Mouse (Mus musculus) embryonic facial prominence, embryonic 10.5 days (tissue): ENCODE data around the gene Evx2. TPM values are rescaled to one million over a fixed set of nuclear protein-coding genes. Genes with fewer than 3 reads are reported as not detected.

Source experiments
- DNase-seq: peaks from one replicate; pipeline ENCODE4 v3.0.0-alpha.2; 2017; ENCODE audit warnings: low spot score
- H3K27ac ChIP-seq: fragments of 300-500 bp; sonication (generic); replicated peaks from 2 replicates; pipeline ENCODE4 v1.5.1; 2016; ENCODE audit warnings: mild to moderate bottlenecking
- H3K27me3 ChIP-seq: fragments of 300-500 bp; sonication (generic); replicated peaks from 2 replicates; pipeline ENCODE4 v1.6.1; 2016; ENCODE audit warnings: low read depth, mild to moderate bottlenecking; ENCODE audit not compliant: poor library complexity, severe bottlenecking
- H3K36me3 ChIP-seq: fragments of 300-500 bp; sonication (generic); replicated peaks from 2 replicates; pipeline ENCODE4 v1.6.1; 2016; ENCODE audit warnings: mild to moderate bottlenecking, moderate library complexity
- H3K4me1 ChIP-seq: fragments of 300-500 bp; sonication (generic); 2 replicates; pipeline ENCODE4 v1.6.1; 2016
- H3K4me3 ChIP-seq: fragments of 300-500 bp; sonication (generic); 2 replicates; pipeline ENCODE4 v1.5.1; 2016; ENCODE audit warnings: mild to moderate bottlenecking, moderate library complexity
- H3K9me3 ChIP-seq: fragments of 300-500 bp; sonication (generic); 2 replicates; pipeline ENCODE4 v1.6.1; 2016; ENCODE audit warnings: mild to moderate bottlenecking
- WGBS: fragments of 180-500 bp; shearing (Covaris S2); methylation state at CpG from one replicate; pipeline ENCODE4 v1.1.7; 2016; 5-methylcytosine and 5-hydroxymethylcytosine counted together
- polyA plus RNA-seq: library from polyadenylated mRNA; unstranded; fragments of >200 nt; fragmentation: Nextera tagmentation; extraction: Ambion mirVana; gene quantifications from 2 replicates; pipeline ENCODE4 v1.2.1, GENCODE M21; 2016

Gene Evx2
- polyA plus RNA-seq, 1 experiment from 2014 or later = 0.05 TPM

DNA sequence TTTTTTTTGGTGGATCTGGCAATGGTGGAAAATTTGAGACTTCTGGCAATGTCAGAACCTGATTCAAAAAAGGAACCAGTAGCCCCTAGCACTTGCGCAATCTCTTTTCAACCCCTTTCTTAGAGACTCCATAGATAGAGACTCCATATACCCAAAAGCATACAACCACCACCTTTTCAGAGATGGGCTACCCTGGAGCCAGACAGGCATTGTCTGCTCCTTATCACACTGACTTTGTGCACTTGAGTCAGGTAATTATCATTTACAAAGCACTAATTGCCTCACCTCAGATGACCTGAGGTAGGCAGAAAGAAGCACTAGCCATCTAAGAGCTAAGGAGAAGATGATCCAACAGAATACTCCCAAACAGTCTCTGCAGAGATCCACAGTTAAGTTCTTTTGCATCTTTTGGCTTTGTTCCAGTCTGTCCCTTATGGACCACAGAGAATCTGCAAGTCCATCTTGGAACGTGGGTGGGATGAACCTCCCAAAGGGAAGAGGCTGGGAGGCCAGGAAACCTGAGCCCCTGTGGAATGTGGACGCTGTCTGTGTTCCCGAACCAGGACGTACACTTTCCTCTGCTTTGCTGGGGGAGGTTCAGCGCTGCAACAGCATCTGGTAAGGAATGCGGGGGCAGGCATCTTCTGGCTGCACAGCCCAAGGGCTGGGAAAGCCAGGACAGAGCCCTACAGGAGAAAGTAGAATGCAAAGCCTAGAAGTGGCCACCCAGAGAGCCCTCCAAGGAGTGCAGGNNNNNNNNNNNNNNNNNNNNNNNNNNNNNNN is 12.1 kb downstream of the Evx2 start:
- no peak for DNase-seq
- Histone ChIP-seq H3K36me3 (no peaks in the 10 kb centered on the region), H3K27ac (no peak overlapping the region), H3K4me3 (no peak overlapping the region), H3K27me3 (peaks cover 98% of the 10 kb centered on the region), H3K9me3 (no peaks in the 10 kb centered on the region), H3K4me1 (no peaks in the 10 kb centered on the region)
- 13% methylated on average over 7 of the region's 7 CpGs for WGBS

DNA sequence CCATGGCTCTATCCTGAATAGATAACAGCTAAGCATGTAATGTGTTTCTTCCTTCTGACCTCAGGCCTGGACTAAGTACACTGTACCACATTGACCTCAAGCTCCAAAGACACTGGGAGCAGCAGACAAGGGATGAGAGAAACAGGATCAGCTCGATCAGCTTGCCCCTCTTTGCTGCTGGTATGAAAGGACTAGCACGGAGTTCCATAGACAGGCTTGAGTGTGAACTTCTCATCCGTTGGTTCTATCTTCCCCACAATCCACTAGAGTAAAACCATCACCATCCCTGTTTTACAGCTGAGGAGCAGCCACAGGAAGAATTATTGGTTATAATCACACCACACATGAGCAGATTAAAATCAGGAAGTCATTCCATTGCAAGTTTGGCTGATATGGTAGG is 13.7 kb downstream of the Evx2 start:
- Histone ChIP-seq H3K4me1 (no peaks in the 10 kb centered on the region), H3K27me3 (peaks cover 84% of the 10 kb centered on the region), H3K9me3 (no peaks in the 10 kb centered on the region), H3K27ac (no peak overlapping the region), H3K36me3 (no peaks in the 10 kb centered on the region), H3K4me3 (no peak overlapping the region)
- no peak for DNase-seq
- 84% methylated on average over 3 of the region's 3 CpGs for WGBS

DNA sequence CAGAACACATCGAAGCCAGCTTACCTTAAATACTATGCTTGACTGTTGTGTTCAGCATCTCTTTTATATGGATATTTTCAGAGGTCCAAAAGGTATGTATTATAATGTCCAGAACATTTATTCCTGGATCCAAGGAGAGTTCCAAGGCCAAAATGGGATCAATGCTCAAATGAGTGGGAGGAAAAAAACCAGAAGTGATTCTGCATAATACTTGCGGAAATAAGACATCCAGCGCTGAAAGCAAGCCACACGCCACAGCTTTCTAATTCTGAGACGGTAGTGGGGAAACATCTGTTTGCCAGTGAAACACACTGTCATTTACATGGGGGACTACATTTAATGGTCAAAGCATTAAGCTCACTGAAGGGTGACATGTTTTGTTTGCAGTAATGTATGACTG is 16.9 kb downstream of the Evx2 start:
- Histone ChIP-seq H3K27me3 (peaks cover 57% of the 10 kb centered on the region), H3K27ac (no peak overlapping the region), H3K4me3 (no peak overlapping the region), H3K4me1 (no peaks in the 10 kb centered on the region), H3K9me3 (no peaks in the 10 kb centered on the region), H3K36me3 (no peaks in the 10 kb centered on the region)
- no peak for DNase-seq
- 79% methylated on average over 5 of the region's 5 CpGs for WGBS

DNA sequence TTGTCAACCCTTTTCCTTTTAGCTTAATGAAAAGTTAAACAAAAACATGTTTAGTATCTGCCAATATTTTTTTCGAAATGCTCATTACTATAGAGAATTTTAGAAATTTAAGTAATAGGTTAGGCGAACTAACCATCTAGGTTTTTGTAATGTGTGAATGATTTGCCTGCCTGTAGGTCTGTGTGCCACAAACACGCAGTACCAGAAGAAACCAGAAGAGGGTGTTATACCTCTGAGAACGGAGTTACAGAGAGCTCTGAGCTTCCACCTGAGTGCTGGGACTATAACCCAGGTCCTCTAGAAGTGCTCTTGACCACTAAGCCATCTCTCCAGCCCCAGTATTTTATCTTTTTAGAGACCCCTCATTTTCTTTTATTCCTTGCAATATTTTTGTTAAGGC is 23.9 kb downstream of the Evx2 start:
- WGBS = 69% methylated on average over 4 of the region's 4 CpGs
- Histone ChIP-seq H3K27me3 (0 out of 2 replicates have a peak, but pooled peaks cover 4% of the 10 kb centered on the region), H3K4me1 (no peaks in the 10 kb centered on the region), H3K36me3 (no peaks in the 10 kb centered on the region), H3K9me3 (no peaks in the 10 kb centered on the region), H3K4me3 (no peak overlapping the region), H3K27ac (no peak overlapping the region)
- no peak for DNase-seq

DNA sequence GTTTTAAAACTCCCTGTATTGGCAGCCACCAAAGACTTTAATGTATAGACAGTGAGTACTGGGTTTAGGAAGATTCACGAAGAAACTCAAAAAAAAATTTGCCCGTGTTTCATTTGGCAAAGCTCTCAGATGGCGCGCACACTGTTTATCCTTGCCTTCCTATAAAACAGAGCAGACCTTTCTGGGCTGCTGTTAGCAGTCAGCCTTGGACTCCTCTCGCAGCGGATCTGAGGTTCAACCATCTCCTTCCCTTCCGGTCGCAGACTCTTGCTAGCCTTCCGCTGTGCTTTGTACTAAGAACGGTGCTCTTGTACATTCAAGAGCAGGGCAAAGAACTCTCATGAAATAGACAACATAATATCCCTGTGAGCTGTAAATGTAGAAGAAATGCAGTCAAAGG is 39.0 kb downstream of the Evx2 start:
- H3K4me1 ChIP-seq = no peaks in the 10 kb centered on the region
- H3K4me3 ChIP-seq = no peak overlapping the region
- H3K36me3 ChIP-seq = no peaks in the 10 kb centered on the region
- no peaks in the 10 kb centered on the region for H3K27me3 ChIP-seq
- no peak for DNase-seq
- no peaks in the 10 kb centered on the region for H3K9me3 ChIP-seq
- H3K27ac ChIP-seq = no peak overlapping the region
- WGBS = 89% methylated on average over 10 of the region's 10 CpGs

DNA sequence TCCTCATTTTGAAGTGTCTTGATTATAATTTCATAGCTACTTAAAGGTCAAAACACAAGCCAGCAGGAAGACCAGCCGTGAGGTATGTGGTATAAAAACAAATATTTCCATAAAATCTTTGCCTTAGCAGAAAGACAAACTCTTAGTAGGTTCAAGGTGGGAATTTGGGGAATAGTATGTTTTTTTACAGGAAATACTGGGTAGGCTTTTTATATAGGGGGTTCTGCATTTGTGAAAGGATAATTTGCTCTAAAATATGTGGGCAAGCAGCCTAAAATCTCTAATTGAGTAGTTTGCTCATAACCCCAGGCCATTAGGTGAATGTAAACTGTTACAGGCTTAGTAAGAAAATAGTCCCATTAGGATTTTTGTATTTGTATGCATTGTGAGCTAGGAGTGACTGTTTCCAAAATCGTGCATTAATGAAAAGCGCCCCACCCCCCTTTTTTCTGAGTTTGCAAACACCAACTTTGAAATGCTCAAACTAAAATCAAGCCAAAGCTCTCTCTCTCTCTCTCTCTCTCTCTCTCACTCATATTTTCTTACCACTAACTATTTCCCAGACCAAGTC is 39.6 kb downstream of the Evx2 start:
- H3K27ac ChIP-seq = no peak overlapping the region
- 85% methylated on average over 3 of the region's 3 CpGs for WGBS

DNA sequence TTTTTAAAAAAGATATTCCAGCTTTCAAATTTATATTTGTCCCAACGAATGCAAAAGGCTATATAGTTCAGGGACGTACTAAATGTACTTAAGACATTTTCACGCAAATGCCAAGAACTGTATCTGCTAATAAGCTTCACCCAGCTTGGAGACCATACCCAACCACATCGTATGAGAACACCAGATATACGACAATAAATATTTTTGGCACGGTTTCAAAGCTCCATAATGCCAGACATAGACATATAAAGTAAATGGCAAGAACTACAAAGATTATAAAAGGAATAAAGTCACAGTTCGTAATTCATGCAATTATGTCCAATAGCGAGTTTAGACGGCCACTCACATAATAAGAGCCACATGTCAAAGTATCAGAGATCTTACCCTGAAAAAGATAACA is 41.7 kb downstream of the Evx2 start:
- Histone ChIP-seq H3K9me3 (no peaks in the 10 kb centered on the region), H3K27me3 (no peaks in the 10 kb centered on the region), H3K4me3 (no peak overlapping the region), H3K27ac (no peak overlapping the region), H3K36me3 (no peaks in the 10 kb centered on the region), H3K4me1 (no peaks in the 10 kb centered on the region)
- WGBS = 78% methylated on average over 9 of the region's 9 CpGs
- no peak for DNase-seq

More for the DNA sequence above, 39.6 kb downstream of the Evx2 start:
- DNase-seq = no peak
- no peak overlapping the region for H3K4me3 ChIP-seq
- no peaks in the 10 kb centered on the region for H3K4me1 ChIP-seq
- no peaks in the 10 kb centered on the region for H3K36me3 ChIP-seq
- H3K27me3 ChIP-seq = no peaks in the 10 kb centered on the region
- no peaks in the 10 kb centered on the region for H3K9me3 ChIP-seq

DNA sequence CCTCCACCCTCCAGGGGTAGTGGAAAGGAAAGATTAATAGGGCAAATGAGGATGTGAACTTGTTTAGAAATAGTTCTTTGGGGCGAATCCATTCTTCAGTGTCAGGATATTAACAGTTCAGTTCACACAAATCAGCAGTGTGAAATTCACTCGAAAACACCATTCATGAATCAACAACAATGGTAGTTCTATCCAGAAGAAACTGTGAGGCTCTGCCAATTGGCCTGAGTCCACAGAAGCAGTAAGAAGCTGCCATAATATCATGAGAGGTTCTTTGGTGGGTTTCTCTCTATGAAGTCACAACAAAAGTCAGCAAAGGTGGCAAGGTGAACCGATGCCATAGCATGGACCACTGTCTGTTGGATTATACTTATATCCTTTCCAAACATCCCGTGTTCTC is 48.0 kb downstream of the Evx2 start:
- WGBS = 89% methylated on average over 4 of the region's 4 CpGs
- H3K4me1 ChIP-seq = no peaks in the 10 kb centered on the region
- no peaks in the 10 kb centered on the region for H3K27me3 ChIP-seq
- no peaks in the 10 kb centered on the region for H3K9me3 ChIP-seq
- no peak overlapping the region for H3K27ac ChIP-seq
- H3K36me3 ChIP-seq = no peaks in the 10 kb centered on the region
- no peak for DNase-seq
- H3K4me3 ChIP-seq = no peak overlapping the region

DNA sequence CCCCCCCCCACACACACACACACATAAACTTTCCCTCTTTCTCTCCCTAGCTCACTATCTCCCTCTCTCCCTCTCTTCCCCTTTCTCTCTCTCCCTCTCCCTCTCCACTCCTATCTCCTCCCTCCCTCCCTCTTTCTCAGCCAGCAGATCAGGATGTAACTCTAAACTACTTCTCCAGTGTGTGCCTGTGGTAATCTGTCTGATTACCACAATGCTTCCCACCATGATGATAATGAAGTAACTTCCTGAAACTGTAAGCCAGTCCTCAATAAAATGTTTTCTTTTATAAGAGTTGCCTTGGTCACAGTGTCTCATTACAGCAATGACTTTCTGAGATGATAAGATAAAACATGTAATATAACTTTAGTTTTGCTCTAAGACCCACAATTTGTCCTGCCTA is 50.0 kb downstream of the Evx2 start:
- DNase-seq = no peak
- H3K27ac ChIP-seq = no peak overlapping the region
- no peaks in the 10 kb centered on the region for H3K36me3 ChIP-seq
- no peaks in the 10 kb centered on the region for H3K9me3 ChIP-seq
- no peaks in the 10 kb centered on the region for H3K4me1 ChIP-seq
- H3K4me3 ChIP-seq = no peak overlapping the region
- no peaks in the 10 kb centered on the region for H3K27me3 ChIP-seq

DNA sequence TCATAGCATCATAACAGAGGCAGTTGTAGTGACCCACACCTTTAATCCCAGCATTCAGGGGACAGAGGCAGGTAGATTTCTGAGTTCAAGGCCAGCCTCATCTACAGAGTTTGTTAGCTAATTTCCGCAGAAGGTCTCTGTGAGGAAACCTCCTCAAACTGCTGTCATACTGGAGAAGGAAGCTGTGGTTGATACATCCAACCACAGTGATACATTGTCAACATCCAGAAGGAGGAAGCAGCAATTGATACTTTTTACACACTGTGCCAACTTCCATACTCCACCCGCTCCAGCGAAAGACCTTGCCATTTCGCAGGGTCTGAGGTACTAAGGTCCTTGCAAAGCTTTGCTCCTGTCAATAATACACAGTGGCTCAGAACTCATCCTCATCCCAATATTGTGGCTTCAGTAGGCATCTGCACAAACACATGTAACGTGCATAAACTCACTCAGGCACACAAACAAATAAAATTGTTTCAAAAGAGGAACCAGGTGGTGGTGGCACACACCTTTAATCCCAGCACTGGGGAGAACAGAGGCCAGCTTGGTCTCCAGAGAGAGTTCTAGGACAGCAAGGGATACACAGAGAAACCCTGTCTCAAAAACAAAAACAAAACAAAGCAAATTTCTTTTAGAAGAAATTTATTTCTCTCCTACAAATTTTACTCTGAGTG is 53.1 kb downstream of the Evx2 start:
- no peak for DNase-seq
- Histone ChIP-seq H3K4me3 (no peak overlapping the region), H3K27me3 (0 out of 2 replicates have a peak, but pooled peaks cover 5% of the 10 kb centered on the region), H3K4me1 (0 out of 2 replicates have a peak, but pooled peaks cover 4% of the 10 kb centered on the region), H3K27ac (no peak overlapping the region), H3K9me3 (no peaks in the 10 kb centered on the region), H3K36me3 (no peaks in the 10 kb centered on the region)
- 87% methylated on average over 5 of the region's 5 CpGs for WGBS

DNA sequence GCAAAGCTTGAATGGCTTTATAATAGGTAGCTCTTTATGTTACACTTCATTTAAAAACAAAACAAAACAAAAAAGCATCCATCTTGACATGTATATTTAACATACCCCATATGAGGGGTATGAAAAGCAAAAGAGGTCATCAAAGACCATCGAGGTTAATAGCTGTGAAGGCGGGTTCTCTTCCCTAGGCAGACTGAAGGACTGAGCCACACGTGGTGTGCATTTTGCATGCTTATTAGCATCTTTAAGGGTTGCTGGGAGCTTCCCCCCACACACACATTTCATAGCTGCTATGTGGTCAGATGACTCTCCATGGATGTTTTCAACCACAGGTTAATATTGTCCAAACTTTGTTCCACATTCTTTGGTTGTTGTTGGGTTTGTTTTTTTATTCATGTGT is 55.3 kb downstream of the Evx2 start:
- peak; percentile 27 for DNase-seq
- H3K4me1 ChIP-seq = 0 out of 2 replicates have a peak, but pooled peaks cover 4% of the 10 kb centered on the region
- 38% methylated on average over 3 of the region's 3 CpGs for WGBS
- no peak overlapping the region for H3K4me3 ChIP-seq
- no peak overlapping the region for H3K27ac ChIP-seq
- H3K27me3 ChIP-seq = 0 out of 2 replicates have a peak, but pooled peaks cover 5% of the 10 kb centered on the region
- H3K36me3 ChIP-seq = no peaks in the 10 kb centered on the region
- no peaks in the 10 kb centered on the region for H3K9me3 ChIP-seq
